Mouse (Mus musculus) MEL-GATA-1-ER (cell line): ENCODE measurements around the gene Prtg.

Source experiments
- DNase-seq: peaks from one replicate; pipeline ENCODE4 v3.0.0-alpha.2; 2012; ENCODE audit warnings: low read depth; ENCODE audit errors: extremely low read depth

Gene Prtg

GRCm38 (mm10) chr9:72806731-72807419, at the start of gene Prtg:
TSS of gene Prtg (plus strand) at chr9:72806874.
- no peak for DNase-seq

- no peak for DNase-seq
Observed at GRCm38 (mm10) chr9:72757143-72757542, 49.5 kb upstream of the Prtg start.

DNA sequence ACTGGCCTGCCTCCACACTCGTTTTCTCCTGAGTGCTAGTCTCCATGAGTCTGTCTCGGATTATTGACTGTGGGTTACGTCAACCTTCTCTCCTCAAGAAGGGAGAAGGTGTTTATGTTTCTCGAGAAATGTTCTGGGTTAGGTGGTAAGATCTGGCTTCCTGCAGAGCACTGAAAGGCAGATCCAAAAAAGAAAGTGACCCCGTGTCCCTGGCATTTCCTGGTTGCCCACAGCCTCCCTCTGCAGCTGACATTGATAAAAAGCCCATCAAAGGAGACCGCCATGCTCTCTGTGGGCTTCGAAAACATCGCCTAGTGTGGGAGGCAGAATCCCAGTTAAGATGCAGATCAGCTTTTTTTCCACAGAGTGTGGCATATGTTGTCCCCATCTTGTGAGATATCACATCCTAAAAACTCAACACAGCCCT, 48.0 kb upstream of the Prtg start:
- DNase-seq, result no peak

GRCm38 (mm10) chr9:72763050-72763718, 43.5 kb upstream of the Prtg start:
- no peak for DNase-seq

- peak; percentile 50 for DNase-seq
Observed at GRCm38 (mm10) chr9:72766789-72767349, 39.8 kb upstream of the Prtg start.

DNA sequence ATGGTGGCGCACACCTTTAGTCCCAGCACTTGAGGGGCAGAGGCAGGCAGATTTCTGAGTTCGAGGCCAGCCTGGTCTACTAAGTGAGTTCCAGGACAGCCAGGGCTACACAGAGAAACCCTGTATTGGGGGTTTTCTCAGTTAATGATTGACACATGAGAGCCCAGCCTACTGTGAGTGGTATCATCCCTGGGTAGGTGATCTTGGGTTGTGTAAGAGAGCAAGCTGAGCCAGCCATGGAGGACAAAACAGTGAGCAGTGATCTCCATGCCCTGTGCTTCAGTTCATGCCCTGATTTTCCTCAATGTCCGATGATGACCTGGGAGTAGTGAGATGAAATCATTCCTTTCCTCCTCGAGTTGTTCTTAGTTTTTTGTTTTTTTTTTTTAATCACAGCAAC, 31.7 kb upstream of the Prtg start:
- DNase-seq, result no peak

DNA sequence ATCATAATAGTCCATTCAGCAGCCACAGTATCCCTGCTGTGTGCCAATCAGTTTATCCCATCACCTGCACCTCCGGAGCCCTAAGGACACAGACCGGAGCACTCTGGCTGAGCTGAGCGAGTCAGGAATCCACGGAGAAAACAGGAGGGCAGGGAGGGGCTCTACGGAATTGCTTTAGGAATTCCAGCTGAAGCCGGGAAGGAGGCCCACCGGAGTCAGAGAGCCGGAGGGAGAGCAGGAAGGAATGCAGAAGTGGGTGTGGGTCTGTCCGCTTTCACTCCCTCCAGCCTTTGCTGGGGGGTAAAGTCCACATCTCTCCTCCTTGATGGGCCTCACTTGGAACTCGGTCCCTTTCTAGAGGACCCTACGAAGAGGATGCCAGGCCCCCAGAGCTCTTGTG, 27.7 kb upstream of the Prtg start:
- DNase-seq, result no peak

DNA sequence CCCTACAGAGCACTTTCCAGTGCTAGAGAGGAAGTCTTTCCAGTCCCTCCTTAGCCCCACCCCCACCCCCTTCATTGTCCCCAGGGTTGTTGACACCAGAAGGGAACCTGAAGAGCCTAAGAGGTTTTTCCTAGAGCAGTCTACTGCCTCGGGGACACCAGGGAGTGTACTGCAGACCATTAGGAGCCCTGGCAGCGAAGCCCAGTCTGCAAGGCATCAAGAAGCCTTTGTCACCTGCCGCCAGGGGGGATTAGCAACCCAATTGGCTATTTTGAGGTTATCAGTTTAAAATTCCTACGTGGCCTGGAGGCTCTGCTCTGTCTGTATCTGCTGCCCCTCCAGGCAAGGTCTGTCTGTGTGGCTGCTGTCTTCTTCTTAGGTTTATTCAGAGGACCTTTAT, 26.9 kb upstream of the Prtg start:
- DNase-seq, result no peak

DNA sequence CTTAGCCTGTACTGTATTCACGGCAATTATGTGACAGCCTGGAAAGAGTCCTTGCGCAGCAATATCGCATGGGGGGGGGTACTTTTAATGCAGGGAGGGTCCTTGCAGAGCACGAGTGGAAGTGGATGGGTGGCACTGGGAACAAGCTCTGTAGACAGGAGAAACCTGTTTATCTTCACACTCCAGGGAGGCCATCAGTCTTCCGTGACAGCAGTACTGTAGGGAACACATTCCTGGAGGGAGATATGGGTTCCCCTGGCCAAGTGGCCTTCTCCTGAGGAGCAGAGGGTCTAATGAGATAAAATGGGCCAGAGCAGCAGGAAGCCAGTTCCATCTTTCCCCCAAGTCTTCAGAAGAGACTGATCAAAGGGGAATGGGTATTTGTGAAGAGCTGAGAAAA, 26.0 kb upstream of the Prtg start:
- DNase-seq, result no peak

- DNase-seq, result no peak
Observed at GRCm38 (mm10) chr9:72781466-72781865, 25.2 kb upstream of the Prtg start.

GRCm38 (mm10) chr9:72782121-72782520, 24.6 kb upstream of the Prtg start:
- no peak for DNase-seq

GRCm38 (mm10) chr9:72787732-72788131, 18.9 kb upstream of the Prtg start:
- no peak for DNase-seq

- no peak for DNase-seq
Observed at GRCm38 (mm10) chr9:72790530-72791212, 16.0 kb upstream of the Prtg start.

- DNase-seq, result no peak
Observed at GRCm38 (mm10) chr9:72791213-72791582, 15.5 kb upstream of the Prtg start.

DNA sequence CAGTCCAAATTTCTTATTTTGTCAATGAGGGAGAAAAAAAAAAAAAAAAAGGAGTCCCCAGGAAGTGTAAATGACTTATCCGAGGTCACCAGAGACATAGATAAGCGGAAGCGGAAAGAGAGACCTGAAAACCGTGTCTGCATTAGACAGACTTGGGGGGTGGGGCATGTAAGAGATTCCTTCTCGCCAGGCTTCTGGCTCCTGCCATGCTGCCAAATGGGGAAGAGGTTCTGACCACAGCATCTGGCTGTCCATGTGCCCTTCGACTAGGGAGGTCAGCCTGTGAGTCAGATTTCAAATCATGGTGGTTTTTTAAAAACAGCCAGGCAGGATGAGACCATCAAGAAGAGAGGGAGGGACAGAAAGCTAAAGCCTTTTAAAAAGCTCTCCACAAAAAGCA, 15.0 kb upstream of the Prtg start:
- peak; percentile 91 for DNase-seq

GRCm38 (mm10) chr9:72795243-72795642, 11.4 kb upstream of the Prtg start:
- DNase-seq, result no peak

- no peak for DNase-seq
Observed at GRCm38 (mm10) chr9:72797136-72797621, 9.5 kb upstream of the Prtg start.

- no peak for DNase-seq
Observed at GRCm38 (mm10) chr9:72803280-72803679, 3.4 kb upstream of the Prtg start.

- no peak for DNase-seq
Observed at GRCm38 (mm10) chr9:72806146-72806545, 528 bp upstream of the Prtg start.

DNA sequence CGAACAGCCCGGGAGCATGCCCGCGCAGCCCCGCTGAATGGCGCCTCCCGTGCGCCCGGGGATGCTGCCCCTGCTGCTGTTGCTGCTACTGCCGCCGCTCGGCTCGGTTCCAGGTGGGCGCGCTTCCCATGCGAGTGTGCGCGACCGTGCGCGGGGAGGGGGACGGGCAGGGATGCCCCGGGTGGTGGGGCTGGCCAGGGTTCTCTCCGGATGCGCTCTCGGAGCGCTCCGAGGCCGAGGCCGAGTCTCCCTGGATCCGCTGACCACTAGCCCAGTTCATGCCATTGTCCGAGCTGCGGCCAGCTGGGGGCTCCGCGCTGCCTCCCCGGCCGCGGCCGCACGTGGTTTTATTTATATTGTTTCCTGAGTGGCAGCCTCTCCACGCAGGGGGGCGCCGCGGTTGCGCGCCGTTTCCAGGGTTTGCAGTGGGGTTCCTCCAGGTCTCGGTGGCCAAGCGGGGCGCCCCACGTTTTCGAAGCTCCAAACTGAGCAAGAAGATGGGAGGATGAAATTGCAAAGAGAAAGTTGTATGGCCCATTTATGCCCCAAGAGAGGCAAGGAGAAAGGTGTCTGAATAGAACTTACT, 839 bp downstream of the Prtg start:
- no peak for DNase-seq

DNA sequence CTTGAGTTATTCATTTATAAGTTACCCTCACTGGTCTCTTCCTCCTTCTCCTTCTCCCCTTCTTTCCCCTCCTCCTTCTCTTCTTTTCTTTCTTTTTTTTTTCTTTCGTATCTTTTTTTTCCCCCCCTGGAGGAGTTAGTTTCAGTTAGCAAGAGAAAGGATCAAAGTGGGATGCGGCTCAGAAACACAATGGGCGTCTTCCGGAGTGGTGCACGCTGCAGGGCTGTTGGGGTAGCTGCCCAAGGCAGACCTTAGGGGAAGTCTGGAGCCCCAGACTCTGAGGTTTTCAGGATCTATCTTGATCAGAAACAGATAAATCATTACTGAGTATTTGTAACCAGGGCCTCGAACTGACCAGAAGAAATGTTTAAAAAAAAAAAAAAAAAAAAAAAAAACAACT, 1.5 kb downstream of the Prtg start:
- DNase-seq, result no peak

DNA sequence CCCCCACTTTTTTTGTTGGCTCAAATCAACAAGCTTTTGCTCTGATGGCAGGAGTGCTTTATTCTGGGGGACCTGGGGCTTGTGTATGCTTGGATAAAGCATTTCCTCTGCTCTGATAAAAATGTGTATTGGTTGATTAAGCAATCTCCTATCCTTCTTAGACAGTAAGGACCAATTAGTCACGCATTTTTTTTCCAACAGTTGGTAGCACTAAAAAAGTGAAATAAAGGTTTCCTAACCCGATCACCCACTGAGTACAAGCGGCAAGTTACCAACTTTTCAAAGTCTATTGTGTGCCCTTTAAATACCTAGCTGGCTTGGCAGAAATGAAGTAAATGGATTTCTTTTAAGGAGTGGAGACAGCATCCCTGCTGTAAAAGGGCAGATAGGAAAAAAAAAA, 1.9 kb downstream of the Prtg start:
- DNase-seq, result no peak
